Comparison of ENCODE assay signal across 8 mouse cellular contexts in genomic region chr10:89744871-89745665, GRCm38 (mm10). TPM values are rescaled to one million over a fixed set of nuclear protein-coding genes. Genes with fewer than 3 reads are reported as not detected.
DNase-seq lines count a peak whose midpoint lies in the region; ATAC-seq lines count a peak whose summit lies in the region.

Gene Uhrf1bp1l (plus strand): TSS chr10:89744991.

- H3K4me1 ChIP-seq in hindbrain, embryonic 12.5 days = peaks cover 10% of the 10 kb centered on the region

- H3K27me3 ChIP-seq in hindbrain, embryonic 12.5 days = no peaks in the 10 kb centered on the region

- under 1% methylated on average over 80 of the region's 85 CpGs for WGBS in hindbrain, embryonic 12.5 days

- H3K9ac ChIP-seq in hindbrain, embryonic 12.5 days = peak within 1 kb of the TSS; percentile 84

- H3K4me2 ChIP-seq in hindbrain, embryonic 12.5 days (replicated peaks) = peak within 1 kb of the TSS; percentile 63

- H3K4me3 ChIP-seq in hindbrain, embryonic 12.5 days = peak within 1 kb of the TSS; percentile 90

- no peaks in the 10 kb centered on the region for H3K9me3 ChIP-seq in hindbrain, embryonic 12.5 days (replicated peaks)

- H3K27ac ChIP-seq in hindbrain, embryonic 12.5 days = peak within 1 kb of the TSS; percentile 91

- peak; percentile 96 for ATAC-seq in hindbrain, embryonic 12.5 days (ENCODE audit: low FRiP score)

- DNase-seq in R1 (ENCODE audit: low read depth, low spot score) = peak; percentile 89
- DNase-seq in cerebellum, postnatal 14 days = peak; percentile 95
- peak; percentile 59 to 81 for DNase-seq in frontal cortex, postnatal 14 days (ENCODE audit: low spot score in 2 of 2)
- DNase-seq in layer of hippocampus, postnatal 14 days (ENCODE audit: low spot score in 2 of 2) = peak; percentile 82 to 86
- peak; percentile 95 for DNase-seq in lung, postnatal 10 days
- DNase-seq in ovary, postnatal 14 days (ENCODE audit: low spot score) = peak; percentile 85
- peak; percentile 76 to 91 for DNase-seq in thymus, postnatal 10 days (ENCODE audit: low spot score in 2 of 2)

- H3K36me3 ChIP-seq in hindbrain, embryonic 12.5 days = no peaks in the 10 kb centered on the region

RNA-seq across cellular contexts. Expression of gene Uhrf1bp1l, which starts in this region (rescaled TPM):
- 32.7 and 34.3 TPM in 2 replicates for polyA plus RNA-seq in hindbrain, embryonic 12.5 days (2016; fragmentation: Nextera tagmentation; extraction: Ambion mirVana)
- 10 to 100 TPM; 81.7 to 87.2 TPM for total RNA-seq in layer of hippocampus, postnatal 14 days (2021)

Comparison
In these comparisons a context has a peak if more than half of its experiments do, and no peak if none do; other contexts are left out.
1. Peak in every context shown above with its lines: DNase-seq, ATAC-seq, H3K4me3 ChIP-seq and H3K27ac ChIP-seq.